Mouse (Mus musculus) liver, postnatal 0 days (tissue): ENCODE results near the gene Mmp15.

ENCODE experiments used
- CTCF ChIP-seq: sonication (generic); IDR thresholded peaks from 2 replicates; pipeline ENCODE4 v1.5.1; 2016; ENCODE audit warnings: antibody characterized with exemption, low read depth
- EP300 ChIP-seq: IDR thresholded peaks from 2 replicates; pipeline ENCODE4 v1.6.1; 2016; ENCODE audit warnings: antibody characterized with exemption, low read depth, mild to moderate bottlenecking

DNA sequence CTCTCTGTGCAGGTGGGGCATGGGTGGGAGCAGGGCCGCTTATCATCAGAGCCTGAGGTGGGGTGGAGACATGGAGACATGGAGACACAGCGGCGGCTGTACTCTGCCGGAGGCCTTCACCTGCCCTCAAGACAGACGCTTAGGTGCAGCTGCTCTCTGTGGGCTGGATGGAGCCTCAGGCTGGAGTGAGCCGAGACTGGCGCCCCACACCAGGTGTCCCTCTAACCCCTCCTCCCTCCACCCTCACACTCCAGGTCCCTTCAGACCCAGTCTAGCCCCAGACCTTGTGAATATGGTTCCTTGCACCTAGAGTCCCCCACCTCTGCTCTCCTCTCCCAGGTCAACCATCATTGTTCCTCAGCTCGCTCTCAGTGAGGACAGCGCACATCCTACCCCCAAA is 47.1 kb downstream of the Mmp15 start:
- TF ChIP-seq CTCF (no peak), EP300 (no peak)
